Mouse (Mus musculus) hindbrain, embryonic 12.5 days (tissue): Measurements from ENCODE around the gene Rps16. TPM values are rescaled to one million over a fixed set of nuclear protein-coding genes. Genes with fewer than 3 reads are reported as not detected.

ENCODE experiments used
- ATAC-seq: fragments of 200-750 bp; cut with Nextera tagmentation; 2 replicates; pipeline ENCODE4 v1.8.0; 2017; ENCODE audit warnings: moderate TSS enrichment; ENCODE audit not compliant: low FRiP score
- H3K27ac ChIP-seq: fragments of 300-500 bp; sonication (generic); 2 replicates; pipeline ENCODE4 v1.5.1; 2016; ENCODE audit warnings: mild to moderate bottlenecking
- H3K27me3 ChIP-seq: fragments of 300-500 bp; sonication (generic); 2 replicates; pipeline ENCODE4 v1.6.1; 2016; ENCODE audit warnings: mild to moderate bottlenecking
- H3K36me3 ChIP-seq: fragments of 300-500 bp; sonication (generic); 2 replicates; pipeline ENCODE4 v1.6.1; 2016; ENCODE audit warnings: mild to moderate bottlenecking
- H3K4me1 ChIP-seq: fragments of 300-500 bp; sonication (generic); 2 replicates; pipeline ENCODE4 v1.6.1; 2016
- H3K4me2 ChIP-seq: fragments of 300-500 bp; sonication (generic); replicated peaks from 2 replicates; pipeline ENCODE4 v1.6.1; 2016; ENCODE audit warnings: mild to moderate bottlenecking
- H3K4me3 ChIP-seq: fragments of 300-500 bp; sonication (generic); 2 replicates; pipeline ENCODE4 v1.5.1; 2016; ENCODE audit warnings: mild to moderate bottlenecking
- H3K9ac ChIP-seq: fragments of 300-500 bp; sonication (generic); 2 replicates; pipeline ENCODE4 v1.6.1; 2016; ENCODE audit warnings: mild to moderate bottlenecking, moderate library complexity
- H3K9me3 ChIP-seq: fragments of 300-500 bp; sonication (generic); replicated peaks from 2 replicates; pipeline ENCODE4 v1.6.1; 2016; ENCODE audit warnings: mild to moderate bottlenecking
- WGBS: fragments of 180-500 bp; shearing (Covaris S2); methylation state at CpG from one replicate; pipeline ENCODE4 v1.1.7; 2016; 5-methylcytosine and 5-hydroxymethylcytosine counted together
- polyA plus RNA-seq: library from polyadenylated mRNA; unstranded; fragments of >200 nt; fragmentation: Nextera tagmentation; extraction: Ambion mirVana; gene quantifications from 2 replicates; pipeline ENCODE4 v1.2.1, GENCODE M21; 2016

Rps16 gene
- polyA plus RNA-seq, 1 experiment from 2014 or later: 573 TPM

DNA sequence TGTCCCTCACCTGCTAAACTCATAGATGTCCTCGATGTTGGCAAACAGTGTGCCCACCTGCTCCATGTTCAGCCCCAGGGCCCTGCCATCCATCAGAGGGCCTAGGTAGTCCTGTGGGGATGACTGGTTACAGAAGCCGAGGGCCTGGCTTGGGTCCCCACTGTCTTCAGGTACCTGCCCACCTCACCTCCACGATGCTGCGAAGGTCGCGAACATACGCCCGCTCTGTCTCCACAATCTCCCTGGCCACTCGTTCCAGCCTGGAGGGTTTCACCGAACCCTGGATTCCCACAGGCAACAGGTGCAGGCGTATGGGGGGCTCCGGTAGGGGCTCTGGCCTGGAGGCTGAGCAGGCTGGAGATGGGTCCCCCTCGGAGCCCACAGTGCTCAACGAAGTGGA, 19.6 kb downstream of the Rps16 start:
- Histone ChIP-seq H3K9ac (peak overlapping the region; percentile 88; the same call in 1 of the 2 replicates), H3K36me3 (peaks cover 36% of the 10 kb centered on the region), H3K4me1 (peaks cover 25% of the 10 kb centered on the region)

DNA sequence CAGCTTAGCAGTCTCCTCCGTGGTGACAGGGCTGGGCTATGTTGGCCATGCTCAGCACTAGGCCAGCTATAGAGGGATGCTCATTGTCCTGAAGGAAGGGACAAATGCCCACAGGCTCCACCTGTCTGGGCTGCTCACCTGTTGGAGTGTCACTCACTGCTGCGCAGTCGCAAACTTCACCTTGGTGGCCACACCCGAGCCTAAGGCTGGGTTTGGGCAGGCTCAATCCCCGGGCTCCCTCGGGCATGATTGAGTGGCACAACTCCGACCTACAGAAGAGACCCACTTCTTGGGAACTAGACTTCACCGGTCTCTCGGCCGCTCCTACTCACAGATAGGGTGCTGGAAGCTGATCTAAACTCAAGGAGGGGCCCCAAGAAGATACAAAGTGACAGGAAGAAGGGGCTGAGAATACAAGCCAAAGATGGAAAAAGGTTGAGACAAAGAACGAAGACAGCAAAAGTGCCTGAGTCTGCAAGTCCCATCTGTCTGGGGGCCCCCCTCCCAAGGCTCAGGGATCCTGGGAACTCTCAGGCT, 20.6 kb downstream of the Rps16 start:
- peak overlapping the region; percentile 90 for H3K27ac ChIP-seq
- peak overlapping the region; percentile 88 for H3K9ac ChIP-seq
- H3K4me1 ChIP-seq: peaks cover 33% of the 10 kb centered on the region
- 9% methylated on average over 11 of the region's 11 CpGs for WGBS
- no peak for ATAC-seq
- H3K27me3 ChIP-seq: no peaks in the 10 kb centered on the region
- H3K36me3 ChIP-seq: peaks cover 26% of the 10 kb centered on the region
- peak overlapping the region; percentile 81 for H3K4me3 ChIP-seq
- H3K9me3 ChIP-seq: no peaks in the 10 kb centered on the region
- H3K4me2 ChIP-seq: peak overlapping the region; percentile 57

More for the DNA sequence above, 19.6 kb downstream of the Rps16 start:
- Histone ChIP-seq H3K9me3 (no peaks in the 10 kb centered on the region), H3K4me3 (peak overlapping the region; percentile 81), H3K27me3 (no peaks in the 10 kb centered on the region), H3K4me2 (peak overlapping the region; percentile 57), H3K27ac (no peak overlapping the region)
- 94% methylated on average over 14 of the region's 14 CpGs for WGBS
- ATAC-seq: no peak

- Histone ChIP-seq H3K9ac (peak overlapping the region; percentile 88), H3K4me1 (peaks cover 38% of the 10 kb centered on the region), H3K9me3 (no peaks in the 10 kb centered on the region), H3K27me3 (no peaks in the 10 kb centered on the region), H3K4me3 (peak overlapping the region; percentile 81), H3K4me2 (peak overlapping the region; percentile 57), H3K27ac (peak overlapping the region; percentile 90), H3K36me3 (peaks cover 21% of the 10 kb centered on the region)
- ATAC-seq: peak; percentile 9
- 1% methylated on average over 42 of the region's 43 CpGs for WGBS
Measured at GRCm38 (mm10) chr7:28371514-28371989, 21.1 kb downstream of the Rps16 start.

- peak within 1 kb of the TSS; percentile 90 for H3K27ac ChIP-seq
- peak within 1 kb of the TSS; percentile 88 for H3K9ac ChIP-seq
- under 1% methylated on average over 58 of the region's 66 CpGs for WGBS
- peak within 1 kb of the TSS; percentile 57 for H3K4me2 ChIP-seq
- ATAC-seq: peak; percentile 80
- peaks cover 41% of the 10 kb centered on the region for H3K4me1 ChIP-seq
- H3K27me3 ChIP-seq: no peaks in the 10 kb centered on the region
- H3K9me3 ChIP-seq: no peaks in the 10 kb centered on the region
- H3K4me3 ChIP-seq: peak within 1 kb of the TSS; percentile 81
- H3K36me3 ChIP-seq: peaks cover 13% of the 10 kb centered on the region
Measured at GRCm38 (mm10) chr7:28372251-28373108, 22.0 kb downstream of the Rps16 start, which contains the start of gene Plekhg2. Gene Plekhg2 (minus strand): TSS chr7:28372599.

DNA sequence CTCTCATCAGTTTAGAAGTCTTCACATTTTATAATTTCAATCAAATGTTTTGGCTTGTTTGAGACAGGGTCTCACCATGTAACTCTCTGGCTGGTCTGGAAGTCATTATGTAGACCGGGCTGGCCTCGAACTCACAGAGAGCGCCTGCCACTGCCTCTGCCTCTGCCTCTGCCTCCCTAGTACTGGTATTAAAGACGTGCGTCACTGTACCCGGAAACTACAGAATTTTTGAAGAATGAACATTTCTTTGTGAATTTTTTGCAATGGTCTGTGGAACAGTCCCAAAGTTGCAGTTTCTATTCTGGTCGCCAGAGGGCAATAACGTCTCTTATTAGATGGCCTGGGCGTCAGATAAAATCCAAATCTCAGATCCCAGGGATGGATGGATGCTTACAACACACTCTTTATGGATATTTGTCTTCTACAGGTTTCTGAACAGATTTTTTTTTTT, 22.7 kb downstream of the Rps16 start:
- peaks cover 48% of the 10 kb centered on the region for H3K4me1 ChIP-seq
- H3K4me3 ChIP-seq: peak overlapping the region; percentile 81
- H3K27me3 ChIP-seq: peaks cover 5% of the 10 kb centered on the region; the same call in 1 of the 2 replicates
- peak; percentile 3; the same call in 1 of the 2 replicates for ATAC-seq
- peak overlapping the region; percentile 57 for H3K4me2 ChIP-seq
- H3K9ac ChIP-seq: 0 out of 2 replicates have a peak overlapping the region, but pooled peaks have one; percentile 41
- H3K9me3 ChIP-seq: no peaks in the 10 kb centered on the region
- H3K27ac ChIP-seq: peak overlapping the region; percentile 90
- H3K36me3 ChIP-seq: peaks cover 11% of the 10 kb centered on the region; the same call in 1 of the 2 replicates
- 2% methylated on average over 9 of the region's 9 CpGs for WGBS

GRCm38 (mm10) chr7:28373891-28374495, 23.5 kb downstream of the Rps16 start:
- H3K4me3 ChIP-seq: no peak overlapping the region
- ATAC-seq: no peak
- no peak overlapping the region for H3K9ac ChIP-seq
- H3K4me1 ChIP-seq: peaks cover 55% of the 10 kb centered on the region
- H3K27ac ChIP-seq: no peak overlapping the region
- H3K4me2 ChIP-seq: no peak overlapping the region
- H3K27me3 ChIP-seq: peaks cover 5% of the 10 kb centered on the region; the same call in 1 of the 2 replicates
- H3K36me3 ChIP-seq: peaks cover 5% of the 10 kb centered on the region; the same call in 1 of the 2 replicates
- H3K9me3 ChIP-seq: no peaks in the 10 kb centered on the region
- WGBS: 79% methylated on average over 7 of the region's 7 CpGs

GRCm38 (mm10) chr7:28374647-28375046, 24.2 kb downstream of the Rps16 start:
- Histone ChIP-seq H3K27ac (peak overlapping the region; percentile 91), H3K9ac (no peak overlapping the region), H3K36me3 (peaks cover 4% of the 10 kb centered on the region; the same call in 1 of the 2 replicates), H3K4me1 (peaks cover 60% of the 10 kb centered on the region), H3K4me3 (no peak overlapping the region), H3K9me3 (no peaks in the 10 kb centered on the region), H3K4me2 (peak overlapping the region; percentile 62; the same call in 1 of the 2 replicates), H3K27me3 (peaks cover 5% of the 10 kb centered on the region; the same call in 1 of the 2 replicates)
- WGBS: 83% methylated on average over 10 of the region's 10 CpGs
- ATAC-seq: no peak

DNA sequence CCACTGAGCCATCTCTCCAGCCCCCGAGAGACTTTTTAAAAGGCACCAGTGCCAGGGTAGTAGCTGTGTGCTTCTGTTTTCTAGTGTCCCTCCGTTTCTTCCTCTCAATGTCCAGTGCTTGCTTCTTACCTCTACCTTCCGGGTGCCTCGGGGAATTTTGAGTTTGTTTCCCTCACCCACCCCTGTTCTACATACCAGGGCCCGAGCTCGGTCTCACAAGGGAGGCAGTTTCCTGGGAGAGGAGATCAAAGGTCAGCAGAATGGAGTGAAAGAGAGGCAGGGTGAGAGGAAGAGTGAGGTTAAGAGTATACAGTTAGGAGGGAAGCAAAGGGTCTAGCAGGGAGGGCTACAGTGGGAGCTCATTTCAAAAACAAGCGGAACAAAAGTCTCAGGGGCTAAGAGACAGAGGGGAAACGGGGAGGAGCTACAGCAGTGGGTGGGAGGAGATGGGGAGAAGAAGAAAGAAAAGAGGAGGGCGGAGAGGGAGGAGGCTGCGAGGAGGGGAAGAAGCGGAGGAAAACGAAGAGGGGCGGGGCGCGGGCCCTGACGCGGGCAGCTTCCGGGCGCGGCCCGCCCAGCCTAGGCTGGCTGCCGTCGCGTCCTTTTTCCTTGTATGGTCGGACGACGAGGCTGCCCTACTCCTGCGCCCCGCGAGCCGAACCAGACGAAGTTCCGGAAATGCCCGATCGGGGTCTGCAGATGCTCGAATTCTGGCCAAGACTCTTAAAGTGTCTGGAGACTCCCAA, 24.9 kb downstream of the Rps16 start:
- Histone ChIP-seq H3K36me3 (peaks cover 4% of the 10 kb centered on the region; the same call in 1 of the 2 replicates), H3K27me3 (peaks cover 5% of the 10 kb centered on the region; the same call in 1 of the 2 replicates), H3K9me3 (no peaks in the 10 kb centered on the region), H3K4me3 (peak overlapping the region; percentile 34), H3K9ac (peak overlapping the region; percentile 59), H3K4me1 (peaks cover 53% of the 10 kb centered on the region), H3K27ac (peak overlapping the region; percentile 91), H3K4me2 (peak overlapping the region; percentile 62)
- 2% methylated on average over 33 of the region's 36 CpGs for WGBS
- peak; percentile 30 for ATAC-seq

DNA sequence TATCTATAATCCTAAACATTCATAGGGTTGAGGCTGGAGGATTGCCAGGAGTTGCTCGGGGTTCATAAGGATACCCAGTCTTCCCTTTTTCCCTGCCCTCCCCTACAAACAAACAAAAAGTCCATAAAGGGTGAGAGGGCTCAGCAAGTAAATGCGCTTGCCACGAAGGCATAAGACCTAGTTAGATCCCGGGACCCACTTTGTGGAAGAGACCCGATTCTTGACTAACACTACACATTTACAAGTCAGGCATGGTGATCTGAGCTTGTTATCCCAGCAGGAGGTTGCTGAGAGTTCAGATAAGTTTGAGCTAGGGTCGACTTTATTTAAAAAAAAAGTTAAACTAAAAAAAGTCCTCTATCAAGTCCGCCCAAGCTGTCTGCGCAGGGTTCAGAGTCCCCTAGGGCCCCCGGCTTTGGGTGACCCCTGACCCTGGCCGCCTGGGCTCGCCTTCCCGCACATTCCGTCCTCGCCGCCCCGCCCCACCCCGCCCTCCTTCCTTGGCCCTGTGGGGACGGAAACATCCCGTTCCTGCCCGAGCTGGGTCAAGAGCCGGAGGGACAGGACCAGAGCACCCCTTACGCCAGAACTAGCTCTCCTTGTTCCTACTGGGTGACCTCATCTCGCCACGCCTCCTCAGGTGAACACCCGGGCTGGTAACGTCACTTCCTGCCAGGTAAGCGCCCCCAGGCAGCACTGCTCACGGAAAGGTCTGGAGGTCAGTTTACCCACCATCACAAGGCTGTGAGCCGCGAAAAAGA, 25.7 kb downstream of the Rps16 start:
- 3% methylated on average over 30 of the region's 30 CpGs for WGBS
- peaks cover 8% of the 10 kb centered on the region; the same call in 1 of the 2 replicates for H3K27me3 ChIP-seq
- no peak for ATAC-seq
- peaks cover 4% of the 10 kb centered on the region; the same call in 1 of the 2 replicates for H3K36me3 ChIP-seq
- peak overlapping the region; percentile 91 for H3K27ac ChIP-seq
- H3K4me2 ChIP-seq: peak overlapping the region; percentile 62
- H3K4me3 ChIP-seq: peak overlapping the region; percentile 34
- H3K9ac ChIP-seq: peak overlapping the region; percentile 59
- H3K4me1 ChIP-seq: peaks cover 52% of the 10 kb centered on the region
- H3K9me3 ChIP-seq: no peaks in the 10 kb centered on the region

DNA sequence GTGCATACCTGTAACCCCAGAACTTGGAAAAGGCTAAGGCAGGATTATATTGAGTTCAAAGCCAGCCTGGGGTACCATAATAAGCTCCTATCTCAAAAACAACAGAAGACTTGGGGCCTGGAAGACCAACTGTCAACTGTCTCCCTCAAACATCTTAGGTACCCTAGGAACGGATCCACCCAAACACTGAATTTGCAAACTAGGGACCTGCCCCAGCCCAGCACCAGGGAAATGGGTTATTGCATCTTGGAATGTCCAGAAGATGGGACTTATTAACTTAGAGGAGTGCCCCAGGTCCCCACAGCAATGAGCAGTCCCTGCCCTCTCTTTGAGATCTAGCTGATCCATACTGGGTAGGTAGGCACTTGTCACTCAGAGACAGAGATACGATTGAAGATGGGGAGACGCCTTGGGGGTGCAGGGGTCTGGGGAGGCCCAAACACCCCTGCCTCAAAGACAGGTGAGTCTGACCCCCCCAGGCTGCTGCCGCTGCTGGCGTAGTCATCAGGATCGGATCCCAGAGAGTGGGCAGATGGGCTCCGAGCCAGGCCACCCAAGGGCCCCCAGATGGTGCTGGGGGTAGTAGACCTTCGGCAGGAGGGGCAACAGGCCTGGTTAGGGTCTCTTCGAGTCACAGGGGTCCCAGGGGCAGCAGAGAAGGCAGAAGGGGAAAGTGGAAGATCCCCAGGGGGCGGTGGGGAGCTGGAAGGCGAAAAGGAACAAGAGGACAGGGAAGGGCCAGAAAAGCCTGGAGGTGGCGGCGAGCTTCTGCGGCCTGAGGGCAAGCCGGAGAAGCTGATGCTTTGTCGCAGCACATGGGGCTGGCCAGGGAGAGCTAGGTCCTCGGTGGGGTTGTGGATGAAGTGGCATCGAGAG, 27.0 kb downstream of the Rps16 start:
- H3K9ac ChIP-seq: no peak overlapping the region
- H3K27me3 ChIP-seq: peaks cover 8% of the 10 kb centered on the region; the same call in 1 of the 2 replicates
- WGBS: 71% methylated on average over 18 of the region's 18 CpGs
- ATAC-seq: no peak
- peak overlapping the region; percentile 55 for H3K4me3 ChIP-seq
- H3K9me3 ChIP-seq: no peaks in the 10 kb centered on the region
- H3K27ac ChIP-seq: no peak overlapping the region
- peaks cover 4% of the 10 kb centered on the region; the same call in 1 of the 2 replicates for H3K36me3 ChIP-seq
- H3K4me1 ChIP-seq: peaks cover 63% of the 10 kb centered on the region
- H3K4me2 ChIP-seq: peak overlapping the region; percentile 90
